Mouse (Mus musculus): Measurements from ENCODE around the gene Catsper4. TPM values are rescaled to one million over a fixed set of nuclear protein-coding genes. Genes with fewer than 3 reads are reported as not detected.
A peak's percentile ranks its signal among the peaks of the same experiment; 100 is the strongest.

Gene Catsper4
- polyA plus RNA-seq, 1 experiment from 2014 or later: not detected

GRCm38 (mm10) chr4:134238279-134238651, 11.1 kb upstream of the Catsper4 start, which contains the start of gene Cnksr1:
Cnksr1 (minus strand) TSS chr4:134238399.
- WGBS (ENCODE audit: missing documents): 14% methylated on average over 18 of the region's 18 CpGs
- no peak within 1 kb of the TSS for H3K4me3 ChIP-seq (ENCODE audit: inconsistent target)

GRCm38 (mm10) chr4:134237582-134238278, 10.5 kb upstream of the Catsper4 start:
- Histone ChIP-seq H3K27ac (no peak overlapping the region), H3K4me3 (ENCODE audit: inconsistent target) (no peak overlapping the region), H3K36me3 (ENCODE audit: inconsistent target) (no peaks in the 10 kb centered on the region), H3K79me2 (ENCODE audit: inconsistent target) (no peaks in the 10 kb centered on the region)
- 80% methylated on average over 19 of the region's 19 CpGs for WGBS (ENCODE audit: missing documents)

More at GRCm38 (mm10) chr4:134238279-134238651, 11.1 kb upstream of the Catsper4 start, which contains the start of gene Cnksr1:
- Histone ChIP-seq H3K27ac (no peak within 1 kb of the TSS), H3K79me2 (ENCODE audit: inconsistent target) (no peaks in the 10 kb centered on the region), H3K36me3 (ENCODE audit: inconsistent target) (no peaks in the 10 kb centered on the region)

GRCm38 (mm10) chr4:134234876-134235275, 7.7 kb upstream of the Catsper4 start:
- Histone ChIP-seq H3K4me3 (ENCODE audit: inconsistent target) (no peak overlapping the region), H3K36me3 (ENCODE audit: inconsistent target) (no peaks in the 10 kb centered on the region)
- 90% methylated on average over 5 of the region's 5 CpGs for WGBS (ENCODE audit: missing documents)

GRCm38 (mm10) chr4:134230431-134230830, 3.2 kb upstream of the Catsper4 start:
- no peak overlapping the region for H3K27ac ChIP-seq
- no peaks in the 10 kb centered on the region for H3K79me2 ChIP-seq (ENCODE audit: inconsistent target)
- 76% methylated on average over 8 of the region's 8 CpGs for WGBS (ENCODE audit: missing documents)
- no peak overlapping the region for H3K4me3 ChIP-seq (ENCODE audit: inconsistent target)
- no peaks in the 10 kb centered on the region for H3K36me3 ChIP-seq (ENCODE audit: inconsistent target)

More at GRCm38 (mm10) chr4:134234876-134235275, 7.7 kb upstream of the Catsper4 start:
- Histone ChIP-seq H3K79me2 (ENCODE audit: inconsistent target) (no peaks in the 10 kb centered on the region), H3K27ac (no peak overlapping the region)

GRCm38 (mm10) chr4:134222793-134223600, 4.2 kb downstream of the Catsper4 start:
- H3K36me3 ChIP-seq (ENCODE audit: inconsistent target): no peaks in the 10 kb centered on the region
- 79% methylated on average over 9 of the region's 11 CpGs for WGBS (ENCODE audit: missing documents)

GRCm38 (mm10) chr4:134206488-134207053, 20.6 kb downstream of the Catsper4 start:
- 61% methylated on average over 6 of the region's 6 CpGs for WGBS (ENCODE audit: missing documents)
- Histone ChIP-seq H3K4me3 (ENCODE audit: inconsistent target) (no peak overlapping the region), H3K36me3 (ENCODE audit: inconsistent target) (no peaks in the 10 kb centered on the region), H3K27ac (no peak overlapping the region), H3K79me2 (ENCODE audit: inconsistent target) (no peaks in the 10 kb centered on the region)

More at GRCm38 (mm10) chr4:134222793-134223600, 4.2 kb downstream of the Catsper4 start:
- Histone ChIP-seq H3K4me3 (ENCODE audit: inconsistent target) (no peak overlapping the region), H3K79me2 (ENCODE audit: inconsistent target) (no peaks in the 10 kb centered on the region), H3K27ac (no peak overlapping the region)

- 37% methylated on average over 17 of the region's 17 CpGs for WGBS (ENCODE audit: missing documents)
- H3K79me2 ChIP-seq (ENCODE audit: inconsistent target): no peaks in the 10 kb centered on the region
- no peaks in the 10 kb centered on the region for H3K36me3 ChIP-seq (ENCODE audit: inconsistent target)
- no peak overlapping the region for H3K27ac ChIP-seq
- H3K4me3 ChIP-seq (ENCODE audit: inconsistent target): no peak overlapping the region
These were observed 23.8 kb downstream of the Catsper4 start for GRCm38 (mm10) chr4:134203340-134203896.

- Histone ChIP-seq H3K36me3 (ENCODE audit: inconsistent target) (no peaks in the 10 kb centered on the region), H3K27ac (no peak within 1 kb of the TSS), H3K4me3 (ENCODE audit: inconsistent target) (no peak within 1 kb of the TSS), H3K79me2 (ENCODE audit: inconsistent target) (no peaks in the 10 kb centered on the region)
- 100% methylated on average over 4 of the region's 4 CpGs for WGBS (ENCODE audit: missing documents)
These were observed 24.3 kb downstream of the Catsper4 start, which contains the start of gene Gm7534 for GRCm38 (mm10) chr4:134202904-134203303. Gm7534 (minus strand) TSS chr4:134203004.

- no peaks in the 10 kb centered on the region for H3K79me2 ChIP-seq (ENCODE audit: inconsistent target)
- no peak overlapping the region for H3K4me3 ChIP-seq (ENCODE audit: inconsistent target)
- H3K36me3 ChIP-seq (ENCODE audit: inconsistent target): no peaks in the 10 kb centered on the region
- 78% methylated on average over 1 of the region's 2 CpGs for WGBS (ENCODE audit: missing documents)
- no peak overlapping the region for H3K27ac ChIP-seq
These were observed 27.8 kb downstream of the Catsper4 start for GRCm38 (mm10) chr4:134199371-134199770.

- Histone ChIP-seq H3K36me3 (ENCODE audit: inconsistent target) (no peaks in the 10 kb centered on the region), H3K27ac (peak overlapping the region; percentile 60), H3K4me3 (ENCODE audit: inconsistent target) (peak overlapping the region; percentile 92), H3K79me2 (ENCODE audit: inconsistent target) (peaks cover 53% of the 10 kb centered on the region)
- 2% methylated on average over 22 of the region's 22 CpGs for WGBS (ENCODE audit: missing documents)
These were observed 40.9 kb downstream of the Catsper4 start for GRCm38 (mm10) chr4:134186268-134186667.

- Histone ChIP-seq H3K36me3 (ENCODE audit: inconsistent target) (no peaks in the 10 kb centered on the region), H3K4me3 (ENCODE audit: inconsistent target) (peak overlapping the region; percentile 92; the same call in 1 of the 2 replicates), H3K27ac (no peak overlapping the region), H3K79me2 (ENCODE audit: inconsistent target) (peaks cover 60% of the 10 kb centered on the region)
- 91% methylated on average over 3 of the region's 3 CpGs for WGBS (ENCODE audit: missing documents)
These were observed 41.6 kb downstream of the Catsper4 start for GRCm38 (mm10) chr4:134185569-134185968.

- Histone ChIP-seq H3K36me3 (ENCODE audit: inconsistent target) (no peaks in the 10 kb centered on the region), H3K4me3 (ENCODE audit: inconsistent target) (no peak overlapping the region), H3K27ac (no peak overlapping the region), H3K79me2 (ENCODE audit: inconsistent target) (peaks cover 79% of the 10 kb centered on the region)
- WGBS (ENCODE audit: missing documents): 83% methylated on average over 3 of the region's 3 CpGs
These were observed 43.5 kb downstream of the Catsper4 start for GRCm38 (mm10) chr4:134183711-134184110.

GRCm38 (mm10) chr4:134181825-134182224, 45.4 kb downstream of the Catsper4 start:
- Histone ChIP-seq H3K4me3 (ENCODE audit: inconsistent target) (no peak overlapping the region), H3K27ac (no peak overlapping the region), H3K36me3 (ENCODE audit: inconsistent target) (no peaks in the 10 kb centered on the region), H3K79me2 (ENCODE audit: inconsistent target) (peaks cover 98% of the 10 kb centered on the region)

GRCm38 (mm10) chr4:134181112-134181511, 46.1 kb downstream of the Catsper4 start:
- WGBS (ENCODE audit: missing documents): 90% methylated on average over 1 of the region's 1 CpGs
- H3K36me3 ChIP-seq (ENCODE audit: inconsistent target): no peaks in the 10 kb centered on the region
- no peak overlapping the region for H3K27ac ChIP-seq
- peaks cover 100% of the 10 kb centered on the region for H3K79me2 ChIP-seq (ENCODE audit: inconsistent target)
- H3K4me3 ChIP-seq (ENCODE audit: inconsistent target): no peak overlapping the region
